Mouse (Mus musculus) frontal cortex, adult 2 months (tissue): ENCODE measurements around the gene Med25. TPM values are rescaled to one million over a fixed set of nuclear protein-coding genes. Genes with fewer than 3 reads are reported as not detected.
A peak's percentile ranks its signal among the peaks of the same experiment; 100 is the strongest.

Experiments used
- DNase-seq, 2 experiments: peaks; one replicate each; pipeline ENCODE4 v3.0.0; 2022; ENCODE audit warnings: low spot score in 1 of 2; ENCODE audit errors: extremely low spot score in 1 of 2
- polyA plus RNA-seq: library from polyadenylated mRNA; depleted of rRNA; stranded (reverse); fragments of >200 nt; gene quantifications from 2 replicates; pipeline ENCODE4 v1.2.3, GENCODE M21; 2012

Med25 gene
- polyA plus RNA-seq, 1 experiment = 130 TPM

GRCm38 (mm10) chr7:44850146-44850545, 42.4 kb downstream of the Med25 start:
- DNase-seq = peak in 1 of 2 experiments; percentile 76

- DNase-seq = peak; percentile 92
Observed at GRCm38 (mm10) chr7:44849416-44850111, 42.9 kb downstream of the Med25 start.

- peak; percentile 100 for DNase-seq
Observed at GRCm38 (mm10) chr7:44848561-44849415, 43.7 kb downstream of the Med25 start, which contains the start of the genes Akt1s1 and Tbc1d17. TSS of gene Akt1s1 (plus strand) at chr7:44848991. TSS of gene Tbc1d17 (minus strand) at chr7:44849079.

- no peak for DNase-seq
Observed at GRCm38 (mm10) chr7:44847772-44848171, 44.7 kb downstream of the Med25 start.

GRCm38 (mm10) chr7:44846804-44847203, 45.7 kb downstream of the Med25 start:
- no peak for DNase-seq

GRCm38 (mm10) chr7:44845006-44845405, 47.5 kb downstream of the Med25 start:
- no peak for DNase-seq

- no peak for DNase-seq
Observed at GRCm38 (mm10) chr7:44841825-44842463, 50.6 kb downstream of the Med25 start.

GRCm38 (mm10) chr7:44840426-44840825, 52.1 kb downstream of the Med25 start:
- no peak for DNase-seq

- peak in 1 of 2 experiments; percentile 57 for DNase-seq
Observed at GRCm38 (mm10) chr7:44839491-44840191, 52.9 kb downstream of the Med25 start.

GRCm38 (mm10) chr7:44839171-44839490, 53.4 kb downstream of the Med25 start:
- DNase-seq = no peak

GRCm38 (mm10) chr7:44838073-44838472, 54.4 kb downstream of the Med25 start:
- DNase-seq = no peak

GRCm38 (mm10) chr7:44836423-44837053, 56.0 kb downstream of the Med25 start:
- no peak for DNase-seq

- DNase-seq = no peak
Observed at GRCm38 (mm10) chr7:44836016-44836404, 56.5 kb downstream of the Med25 start.

GRCm38 (mm10) chr7:44835373-44836015, 57.0 kb downstream of the Med25 start:
- no peak for DNase-seq

- DNase-seq = no peak
Observed at GRCm38 (mm10) chr7:44832763-44833162, 59.7 kb downstream of the Med25 start.

GRCm38 (mm10) chr7:44828706-44829105, 63.8 kb downstream of the Med25 start:
- no peak for DNase-seq

GRCm38 (mm10) chr7:44826771-44827170, 65.7 kb downstream of the Med25 start:
- no peak for DNase-seq
